Mouse (Mus musculus): ENCODE results near the gene Ulk3.

GRCm38 (mm10) chr9:57600620-57601352 is 11.5 kb downstream of the Ulk3 start:
- TF ChIP-seq CTCF (IDR thresholded peaks at IDR 0.05; ENCODE audit: low read depth) (no peak), EP300 (IDR thresholded peaks at IDR 0.05; ENCODE audit: low read depth) (no peak)
